Mouse (Mus musculus) kidney, adult 2 months (tissue): ENCODE measurements around the gene Hip1. TPM values are rescaled to one million over a fixed set of nuclear protein-coding genes. Genes with fewer than 3 reads are reported as not detected.

Experiments used
- DNase-seq: peaks from one replicate; pipeline ENCODE4 v3.0.0; 2021
- H3K27ac ChIP-seq: fragments of 200-500 bp; 2 replicates; pipeline ENCODE4 v1.5.1; 2012; ENCODE audit warnings: low read depth, low read length, control low read depth, inconsistent platforms; ENCODE audit not compliant: insufficient read depth
- H3K27me3 ChIP-seq: fragments of 200-500 bp; replicated peaks from 2 replicates; pipeline ENCODE4 v1.6.1; 2012; ENCODE audit warnings: mild to moderate bottlenecking, moderate library complexity, low read length, inconsistent platforms; ENCODE audit not compliant: control insufficient read depth, insufficient read depth
- H3K36me3 ChIP-seq: fragments of 200-500 bp; 2 replicates; pipeline ENCODE4 v1.6.1; 2012; ENCODE audit warnings: mild to moderate bottlenecking, moderate library complexity, low read length, inconsistent platforms; ENCODE audit not compliant: control insufficient read depth, insufficient read depth
- H3K4me1 ChIP-seq: fragments of 200-500 bp; 2 replicates; pipeline ENCODE4 v1.6.1; 2011; ENCODE audit warnings: low read length; ENCODE audit not compliant: control insufficient read depth, insufficient read depth
- H3K4me3 ChIP-seq: fragments of 200-500 bp; 2 replicates; pipeline ENCODE4 v1.5.1; 2011; ENCODE audit warnings: mild to moderate bottlenecking, low read depth, low read length, control low read depth; ENCODE audit not compliant: insufficient read depth
- CTCF ChIP-seq: fragments of 200-500 bp; conservative IDR thresholded peaks from 2 replicates; pipeline ENCODE4 v1.5.1; 2011; ENCODE audit warnings: low read depth, mild to moderate bottlenecking, control low read depth, low read length, moderate library complexity, mixed read lengths; ENCODE audit not compliant: insufficient read depth, insufficient read length
- POLR2A ChIP-seq: fragments of 200-500 bp; IDR thresholded peaks from one replicate; pipeline ENCODE4 v1.6.1; 2011; ENCODE audit warnings: low read depth, low read length, control low read depth
- WGBS: fragments of 180-500 bp; shearing (Covaris S2); methylation state at CpG from one replicate; pipeline ENCODE4 v1.1.7; 2018; 5-methylcytosine and 5-hydroxymethylcytosine counted together
- polyA plus RNA-seq: library from polyadenylated mRNA; depleted of rRNA; stranded (reverse); fragments of >200 nt; gene quantifications from 2 replicates; pipeline ENCODE4 v1.2.3, GENCODE M21; 2012

Gene Hip1
- polyA plus RNA-seq, 1 experiment = 14.1 TPM

- DNase-seq = no peak
- Histone ChIP-seq H3K4me1 (no peaks in the 10 kb centered on the region), H3K27ac (no peak overlapping the region), H3K4me3 (no peak overlapping the region), H3K36me3 (no peaks in the 10 kb centered on the region), H3K27me3 (no peaks in the 10 kb centered on the region)
- WGBS = 72% methylated on average over 8 of the region's 8 CpGs
- TF ChIP-seq POLR2A (no peak), CTCF (no peak)
Observed at GRCm38 (mm10) chr5:135502027-135502426, 42.9 kb downstream of the Hip1 start.

GRCm38 (mm10) chr5:135498914-135499313 lies 46.0 kb downstream of the Hip1 start:
- H3K27me3 ChIP-seq = no peaks in the 10 kb centered on the region
- TF ChIP-seq CTCF (no peak), POLR2A (no peak)
- H3K4me1 ChIP-seq = no peaks in the 10 kb centered on the region
- WGBS = 87% methylated on average over 3 of the region's 3 CpGs
- H3K36me3 ChIP-seq = no peaks in the 10 kb centered on the region
- H3K27ac ChIP-seq = no peak overlapping the region
- no peak for DNase-seq
- H3K4me3 ChIP-seq = no peak overlapping the region

- Histone ChIP-seq H3K27ac (no peak overlapping the region), H3K27me3 (no peaks in the 10 kb centered on the region), H3K4me3 (no peak overlapping the region), H3K4me1 (no peaks in the 10 kb centered on the region), H3K36me3 (no peaks in the 10 kb centered on the region)
- WGBS = 74% methylated on average over 6 of the region's 6 CpGs
- no peak for DNase-seq
- TF ChIP-seq CTCF = no peak
- no peak for TF ChIP-seq POLR2A
Observed at GRCm38 (mm10) chr5:135497347-135497955, 47.5 kb downstream of the Hip1 start.

GRCm38 (mm10) chr5:135496489-135496888 lies 48.4 kb downstream of the Hip1 start:
- TF ChIP-seq POLR2A (no peak), CTCF (no peak)
- Histone ChIP-seq H3K4me1 (no peaks in the 10 kb centered on the region), H3K27me3 (no peaks in the 10 kb centered on the region), H3K36me3 (no peaks in the 10 kb centered on the region), H3K4me3 (no peak overlapping the region), H3K27ac (no peak overlapping the region)
- WGBS = 79% methylated on average over 2 of the region's 2 CpGs
- no peak for DNase-seq

- TF ChIP-seq POLR2A (no peak), CTCF (no peak)
- H3K4me3 ChIP-seq = no peak overlapping the region
- no peak for DNase-seq
- no peak overlapping the region for H3K27ac ChIP-seq
- 98% methylated on average over 8 of the region's 8 CpGs for WGBS
- no peaks in the 10 kb centered on the region for H3K4me1 ChIP-seq
- no peaks in the 10 kb centered on the region for H3K36me3 ChIP-seq
- no peaks in the 10 kb centered on the region for H3K27me3 ChIP-seq
Observed at GRCm38 (mm10) chr5:135495471-135495870, 49.4 kb downstream of the Hip1 start.

DNA sequence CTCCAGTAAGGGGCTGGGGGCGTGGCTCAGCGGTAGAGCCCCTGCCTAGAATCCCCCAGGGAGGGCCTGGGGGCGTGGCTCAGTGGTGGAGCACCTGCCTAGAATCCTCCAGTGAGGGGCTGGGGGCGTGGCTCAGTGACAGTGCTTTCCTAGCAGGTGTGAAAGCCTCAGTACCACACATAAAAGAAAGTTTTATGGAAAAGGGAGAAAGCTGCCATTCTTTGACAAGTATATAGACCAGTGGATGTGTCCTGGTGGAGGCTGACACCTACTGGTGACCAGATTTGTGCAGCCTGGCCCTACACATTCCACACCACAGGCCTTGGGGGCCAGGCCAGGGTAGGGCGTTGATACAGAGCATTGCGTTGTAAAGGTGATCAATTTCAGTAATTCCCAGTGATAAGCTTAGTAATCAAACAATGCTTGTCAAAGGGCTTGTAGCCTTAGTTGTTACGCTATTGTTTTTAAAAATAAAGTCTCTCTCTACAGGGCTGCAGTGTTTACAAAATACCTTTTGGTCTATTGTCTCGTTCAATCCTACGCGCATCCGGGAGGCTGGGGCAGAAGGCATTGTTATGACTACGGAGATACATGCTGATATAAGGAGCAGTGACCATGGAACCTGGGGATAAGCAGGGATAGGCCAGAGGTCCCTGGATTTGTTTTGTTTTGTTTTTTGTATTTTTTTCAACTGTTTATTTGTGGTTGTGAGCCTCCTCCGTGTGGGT lies 50.6 kb downstream of the Hip1 start:
- H3K27me3 ChIP-seq = no peaks in the 10 kb centered on the region
- no peaks in the 10 kb centered on the region for H3K36me3 ChIP-seq
- TF ChIP-seq CTCF = peak; percentile 75
- no peak for TF ChIP-seq POLR2A
- H3K27ac ChIP-seq = no peak overlapping the region
- H3K4me3 ChIP-seq = no peak overlapping the region
- H3K4me1 ChIP-seq = no peaks in the 10 kb centered on the region
- 81% methylated on average over 13 of the region's 13 CpGs for WGBS
- DNase-seq = peak; percentile 37

- TF ChIP-seq POLR2A (no peak), CTCF (no peak)
- no peak overlapping the region for H3K4me3 ChIP-seq
- DNase-seq = peak; percentile 40
- peaks cover 3% of the 10 kb centered on the region; the same call in 1 of the 2 replicates for H3K27me3 ChIP-seq
- no peak overlapping the region for H3K27ac ChIP-seq
- no peaks in the 10 kb centered on the region for H3K36me3 ChIP-seq
- WGBS = 61% methylated on average over 3 of the region's 3 CpGs
- no peaks in the 10 kb centered on the region for H3K4me1 ChIP-seq
Observed at GRCm38 (mm10) chr5:135493095-135493494, 51.8 kb downstream of the Hip1 start.
